Mouse (Mus musculus) heart, embryonic 12.5 days (tissue): ENCODE results near the gene Arhgap30. TPM values are rescaled to one million over a fixed set of nuclear protein-coding genes. Genes with fewer than 3 reads are reported as not detected.

ENCODE experiments used
- ATAC-seq: fragments of 200-750 bp; cut with Nextera tagmentation; 2 replicates; pipeline ENCODE4 v1.8.0; 2017; ENCODE audit warnings: moderate TSS enrichment, moderate library complexity; ENCODE audit not compliant: insufficient number of reproducible peaks, low FRiP score
- H3K27ac ChIP-seq: fragments of 300-500 bp; sonication (generic); 2 replicates; pipeline ENCODE4 v1.5.1; 2016; ENCODE audit warnings: mild to moderate bottlenecking, moderate library complexity; ENCODE audit not compliant: poor library complexity, severe bottlenecking
- H3K27me3 ChIP-seq: fragments of 300-500 bp; sonication (generic); replicated peaks from 2 replicates; pipeline ENCODE4 v1.6.1; 2016; ENCODE audit warnings: mild to moderate bottlenecking, moderate library complexity
- H3K36me3 ChIP-seq: fragments of 300-500 bp; sonication (generic); 2 replicates; pipeline ENCODE4 v1.6.1; 2016; ENCODE audit warnings: mild to moderate bottlenecking, moderate library complexity
- H3K4me1 ChIP-seq: fragments of 300-500 bp; sonication (generic); replicated peaks from 2 replicates; pipeline ENCODE4 v1.6.1; 2016; ENCODE audit warnings: mild to moderate bottlenecking
- H3K4me2 ChIP-seq: fragments of 300-500 bp; sonication (generic); 2 replicates; pipeline ENCODE4 v1.6.1; 2016; ENCODE audit warnings: mild to moderate bottlenecking, moderate library complexity
- H3K4me3 ChIP-seq: fragments of 300-500 bp; sonication (generic); 2 replicates; pipeline ENCODE4 v1.5.1; 2016; ENCODE audit warnings: mild to moderate bottlenecking
- H3K9ac ChIP-seq: fragments of 300-500 bp; sonication (generic); 2 replicates; pipeline ENCODE4 v1.6.1; 2016; ENCODE audit warnings: mild to moderate bottlenecking, moderate library complexity
- H3K9me3 ChIP-seq: fragments of 300-500 bp; sonication (generic); replicated peaks from 2 replicates; pipeline ENCODE4 v1.6.1; 2016; ENCODE audit warnings: mild to moderate bottlenecking, moderate library complexity
- WGBS: fragments of 180-500 bp; shearing (Covaris S2); methylation state at CpG from one replicate; pipeline ENCODE4 v1.1.7; 2016; 5-methylcytosine and 5-hydroxymethylcytosine counted together
- polyA plus RNA-seq: library from polyadenylated mRNA; unstranded; fragments of >200 nt; fragmentation: Nextera tagmentation; extraction: Ambion mirVana; gene quantifications from 2 replicates; pipeline ENCODE4 v1.2.1, GENCODE M21; 2016

Gene Arhgap30
- polyA plus RNA-seq, 1 experiment from 2014 or later = 0.68 TPM

DNA sequence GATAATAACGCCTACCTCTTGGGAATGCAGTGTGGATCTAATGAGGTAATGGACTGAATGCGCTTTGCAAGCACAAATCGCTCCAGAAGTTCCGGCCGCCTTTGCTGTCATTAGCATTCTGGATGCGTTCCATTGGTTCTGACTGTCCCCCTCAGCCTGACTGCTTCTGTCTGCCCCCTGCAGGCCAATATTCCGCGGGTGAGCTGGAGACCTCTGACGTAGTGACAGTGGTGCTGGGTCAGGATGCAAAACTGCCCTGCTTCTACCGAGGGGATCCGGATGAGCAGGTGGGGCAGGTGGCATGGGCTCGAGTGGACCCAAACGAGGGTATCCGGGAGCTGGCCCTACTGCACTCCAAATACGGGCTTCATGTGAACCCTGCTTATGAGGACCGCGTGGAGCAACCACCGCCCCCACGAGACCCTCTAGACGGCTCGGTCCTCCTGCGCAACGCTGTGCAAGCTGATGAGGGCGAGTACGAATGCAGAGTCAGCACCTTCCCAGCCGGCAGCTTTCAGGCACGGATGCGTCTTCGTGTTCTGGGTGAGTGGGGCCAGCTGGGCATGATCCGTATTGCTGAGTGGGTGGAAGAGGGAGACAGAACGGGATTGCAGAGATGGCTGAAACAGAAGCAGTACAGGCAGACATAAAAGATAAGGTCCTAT, 8.7 kb upstream of the Arhgap30 start:
- Histone ChIP-seq H3K36me3 (no peaks in the 10 kb centered on the region), H3K9me3 (no peaks in the 10 kb centered on the region), H3K9ac (no peak overlapping the region), H3K4me3 (peak overlapping the region; percentile 34), H3K27ac (no peak overlapping the region), H3K27me3 (peaks cover 36% of the 10 kb centered on the region), H3K4me1 (peaks cover 18% of the 10 kb centered on the region), H3K4me2 (peak overlapping the region; percentile 64)
- WGBS = 5% methylated on average over 31 of the region's 31 CpGs
- 0 out of 2 replicates have a peak, but pooled peaks have one; percentile 54 for ATAC-seq

GRCm38 (mm10) chr1:171382096-171382620, 6.6 kb upstream of the Arhgap30 start:
- 80% methylated on average over 11 of the region's 11 CpGs for WGBS
- Histone ChIP-seq H3K9ac (no peak overlapping the region), H3K27me3 (peaks cover 48% of the 10 kb centered on the region), H3K4me3 (no peak overlapping the region), H3K36me3 (no peaks in the 10 kb centered on the region), H3K9me3 (no peaks in the 10 kb centered on the region), H3K4me1 (peaks cover 9% of the 10 kb centered on the region), H3K27ac (no peak overlapping the region), H3K4me2 (no peak overlapping the region)
- no peak for ATAC-seq

DNA sequence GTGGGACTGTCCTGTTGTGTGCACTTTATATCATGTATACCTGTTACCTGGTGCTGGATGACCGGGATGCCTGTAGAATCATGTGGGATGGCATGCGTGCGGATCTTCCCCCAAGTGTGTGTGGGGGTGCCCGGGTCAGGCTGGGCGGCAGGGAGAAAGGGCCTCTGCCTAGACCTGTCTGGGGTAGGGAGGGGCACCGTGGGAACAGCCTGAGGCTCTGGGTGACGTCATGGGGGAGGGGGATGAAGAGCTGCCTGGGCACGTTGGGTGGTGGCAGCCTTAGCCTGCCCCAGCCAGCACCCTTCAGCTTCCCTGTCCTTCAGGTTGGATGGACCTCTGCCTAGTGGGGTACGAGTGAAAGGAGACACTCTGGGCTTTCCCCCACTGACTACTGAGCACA, 4.4 kb upstream of the Arhgap30 start:
- Histone ChIP-seq H3K4me3 (no peak overlapping the region), H3K9me3 (no peaks in the 10 kb centered on the region), H3K4me1 (peaks cover 9% of the 10 kb centered on the region), H3K27ac (no peak overlapping the region), H3K36me3 (no peaks in the 10 kb centered on the region), H3K4me2 (no peak overlapping the region), H3K9ac (no peak overlapping the region), H3K27me3 (peaks cover 46% of the 10 kb centered on the region)
- WGBS = 54% methylated on average over 9 of the region's 9 CpGs
- ATAC-seq = no peak

DNA sequence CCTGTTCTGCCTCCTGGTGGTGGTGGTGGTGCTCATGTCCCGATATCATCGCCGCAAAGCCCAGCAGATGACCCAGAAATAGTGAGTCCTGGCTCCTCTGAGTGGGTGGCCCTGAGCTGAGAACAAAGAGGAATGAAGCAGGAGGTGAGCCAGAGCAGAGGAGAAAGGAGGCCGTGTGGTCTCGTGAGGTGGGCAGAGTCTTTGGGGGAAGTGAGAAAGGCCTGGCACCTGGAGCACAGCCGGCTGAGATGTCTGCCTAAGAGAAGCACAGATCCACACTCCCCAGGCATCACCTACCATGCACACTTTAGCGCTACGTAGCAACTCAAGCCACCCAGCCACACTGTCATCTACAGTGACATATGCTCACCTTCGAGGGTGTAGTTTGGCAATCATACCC, 3.6 kb upstream of the Arhgap30 start:
- Histone ChIP-seq H3K4me1 (peaks cover 2% of the 10 kb centered on the region), H3K4me2 (no peak overlapping the region), H3K27ac (no peak overlapping the region), H3K36me3 (no peaks in the 10 kb centered on the region), H3K4me3 (no peak overlapping the region), H3K9ac (no peak overlapping the region), H3K9me3 (no peaks in the 10 kb centered on the region), H3K27me3 (peaks cover 40% of the 10 kb centered on the region)
- WGBS = 55% methylated on average over 9 of the region's 9 CpGs
- ATAC-seq = no peak

DNA sequence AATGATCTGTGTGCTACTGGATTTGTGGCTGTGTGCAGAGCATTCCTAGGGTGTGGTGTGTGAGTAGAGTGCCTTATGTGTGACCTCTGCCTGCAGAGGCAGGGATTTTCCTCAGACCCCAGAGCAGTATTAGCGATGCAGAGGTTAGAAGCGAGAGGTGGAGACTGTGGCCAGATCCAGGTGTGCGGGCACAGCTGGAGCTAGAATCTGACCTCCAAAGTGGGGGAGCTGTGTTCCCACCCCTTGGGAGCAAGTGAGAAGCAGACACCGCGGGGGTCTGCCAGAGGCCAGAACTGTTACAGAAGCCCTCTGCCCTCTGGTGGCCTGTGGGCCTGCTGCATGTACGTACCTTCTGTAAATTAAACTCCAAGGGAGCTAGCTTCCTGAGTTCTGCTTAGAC, 1.7 kb upstream of the Arhgap30 start:
- Histone ChIP-seq H3K27me3 (peaks cover 24% of the 10 kb centered on the region), H3K9ac (no peak overlapping the region), H3K4me3 (peak overlapping the region; percentile 25), H3K27ac (no peak overlapping the region), H3K4me2 (peak overlapping the region; percentile 63), H3K4me1 (no peaks in the 10 kb centered on the region; the same call in 1 of the 2 replicates), H3K9me3 (no peaks in the 10 kb centered on the region), H3K36me3 (no peaks in the 10 kb centered on the region)
- no peak for ATAC-seq
- WGBS = 16% methylated on average over 6 of the region's 6 CpGs

DNA sequence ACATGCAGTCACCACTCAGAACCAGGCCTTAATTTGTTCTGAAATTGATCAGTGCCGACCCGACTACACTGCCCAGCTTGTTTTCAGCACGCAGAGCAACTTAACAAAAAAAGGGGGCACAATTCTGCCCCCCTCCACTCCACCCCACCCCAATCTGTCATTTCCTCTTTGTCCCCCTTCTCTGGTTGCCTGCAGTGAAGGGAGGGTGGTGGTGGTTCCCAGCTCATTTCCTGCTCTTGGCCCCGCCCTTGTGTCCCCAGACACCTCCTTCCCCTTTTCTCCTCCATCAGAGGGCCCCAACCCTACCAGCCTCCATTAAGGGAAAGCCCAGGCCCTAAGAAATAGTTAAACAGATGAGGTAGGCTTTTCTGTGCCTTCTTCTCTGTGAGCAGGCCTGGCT, 1.3 kb downstream of the Arhgap30 start:
- H3K4me3 ChIP-seq = no peak overlapping the region
- H3K4me1 ChIP-seq = no peaks in the 10 kb centered on the region; the same call in 1 of the 2 replicates
- H3K36me3 ChIP-seq = no peaks in the 10 kb centered on the region
- no peak overlapping the region for H3K4me2 ChIP-seq
- WGBS = 75% methylated on average over 4 of the region's 4 CpGs
- H3K27ac ChIP-seq = no peak overlapping the region
- ATAC-seq = no peak
- H3K9me3 ChIP-seq = no peaks in the 10 kb centered on the region
- no peak overlapping the region for H3K9ac ChIP-seq
- peaks cover 13% of the 10 kb centered on the region for H3K27me3 ChIP-seq

- 73% methylated on average over 4 of the region's 4 CpGs for WGBS
- Histone ChIP-seq H3K4me1 (no peaks in the 10 kb centered on the region), H3K9ac (no peak overlapping the region), H3K27ac (no peak overlapping the region), H3K4me3 (no peak overlapping the region), H3K36me3 (no peaks in the 10 kb centered on the region), H3K4me2 (no peak overlapping the region), H3K27me3 (0 out of 2 replicates have a peak, but pooled peaks cover 4% of the 10 kb centered on the region), H3K9me3 (no peaks in the 10 kb centered on the region)
- ATAC-seq = no peak
Observed at GRCm38 (mm10) chr1:171401821-171402220, 13.1 kb downstream of the Arhgap30 start.

GRCm38 (mm10) chr1:171402991-171403390, 14.2 kb downstream of the Arhgap30 start:
- Histone ChIP-seq H3K4me3 (no peak overlapping the region), H3K9me3 (no peaks in the 10 kb centered on the region), H3K4me2 (no peak overlapping the region), H3K4me1 (no peaks in the 10 kb centered on the region), H3K27me3 (peaks cover 7% of the 10 kb centered on the region; the same call in 1 of the 2 replicates), H3K27ac (no peak overlapping the region), H3K9ac (no peak overlapping the region), H3K36me3 (no peaks in the 10 kb centered on the region)
- no peak for ATAC-seq
- WGBS = 81% methylated on average over 9 of the region's 9 CpGs

DNA sequence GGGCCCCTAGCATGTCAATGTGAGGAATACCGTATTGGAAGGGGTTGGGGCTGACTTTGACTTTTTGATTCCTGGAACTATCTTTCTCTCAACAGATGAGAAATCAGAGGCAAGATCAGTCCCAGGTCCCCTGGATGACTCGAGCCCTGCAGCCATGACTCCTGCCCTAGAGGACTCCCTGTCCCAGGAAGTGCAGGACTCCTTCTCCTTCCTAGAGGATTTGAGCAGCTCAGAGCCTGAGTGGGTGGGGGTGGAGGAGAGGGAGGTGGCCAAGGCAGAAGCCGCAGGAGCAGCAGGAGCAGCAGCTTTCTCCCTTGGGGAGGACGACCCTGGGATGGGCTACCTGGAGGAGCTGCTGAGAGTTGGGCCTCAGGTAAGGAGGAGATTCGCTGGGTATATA, 18.5 kb downstream of the Arhgap30 start:
- WGBS = 63% methylated on average over 5 of the region's 5 CpGs
- no peaks in the 10 kb centered on the region for H3K36me3 ChIP-seq
- no peak for ATAC-seq
- no peak overlapping the region for H3K4me3 ChIP-seq
- no peak overlapping the region for H3K27ac ChIP-seq
- H3K4me1 ChIP-seq = no peaks in the 10 kb centered on the region; the same call in 1 of the 2 replicates
- H3K4me2 ChIP-seq = no peak overlapping the region
- no peak overlapping the region for H3K9ac ChIP-seq
- H3K27me3 ChIP-seq = peaks cover 18% of the 10 kb centered on the region; the same call in 1 of the 2 replicates
- H3K9me3 ChIP-seq = no peaks in the 10 kb centered on the region

DNA sequence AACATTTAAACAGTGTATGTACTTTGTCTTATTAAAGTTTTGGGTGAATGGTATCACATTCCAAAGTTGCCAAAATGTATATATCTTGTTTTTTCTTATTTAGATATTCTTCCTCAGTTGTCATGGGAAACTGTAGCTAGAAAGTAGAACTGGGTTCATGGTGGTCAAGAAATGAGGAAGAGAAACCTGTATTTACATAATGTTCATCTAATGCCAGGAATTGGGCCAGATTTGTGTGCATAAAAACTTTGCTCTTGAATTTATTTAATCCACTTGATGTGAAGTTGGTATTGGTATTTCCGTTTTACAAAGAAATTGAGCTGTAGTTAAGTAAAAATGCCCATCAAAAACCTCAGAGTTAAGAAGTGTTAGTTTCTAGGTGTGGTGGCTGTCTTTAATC, 21.5 kb downstream of the Arhgap30 start:
- H3K4me2 ChIP-seq = no peak overlapping the region
- no peak overlapping the region for H3K27ac ChIP-seq
- peaks cover 4% of the 10 kb centered on the region for H3K36me3 ChIP-seq
- no peak for ATAC-seq
- no peak overlapping the region for H3K9ac ChIP-seq
- no peaks in the 10 kb centered on the region for H3K9me3 ChIP-seq
- 75% methylated on average over 1 of the region's 1 CpGs for WGBS
- H3K4me3 ChIP-seq = no peak overlapping the region
- peaks cover 17% of the 10 kb centered on the region for H3K4me1 ChIP-seq
- peaks cover 18% of the 10 kb centered on the region; the same call in 1 of the 2 replicates for H3K27me3 ChIP-seq

DNA sequence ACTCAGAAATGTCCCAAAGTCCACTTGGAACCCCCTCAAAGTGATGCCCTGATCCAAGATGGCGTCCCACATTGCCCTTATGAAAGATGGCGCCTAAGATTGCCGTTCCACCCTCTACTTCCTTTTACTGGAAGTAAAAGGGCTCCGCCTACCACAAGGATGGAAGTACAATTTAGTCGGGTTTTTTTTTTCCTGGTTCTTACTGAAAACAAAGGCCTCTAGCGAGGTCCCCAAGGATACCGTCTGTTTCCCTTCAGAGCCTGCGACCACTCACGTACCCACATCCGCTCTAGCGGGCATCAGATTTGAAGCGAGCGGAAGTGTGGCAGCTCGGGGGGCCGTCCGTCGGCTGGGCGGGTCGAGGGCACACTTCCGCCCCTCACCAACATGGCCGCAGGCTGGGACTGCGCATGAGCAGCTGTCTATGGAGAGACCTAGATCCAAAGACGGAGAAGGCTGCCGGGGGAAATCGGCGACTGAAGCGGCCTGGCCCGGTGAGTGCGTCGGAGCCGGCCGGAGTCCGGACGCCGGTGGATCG, 22.3 kb downstream of the Arhgap30 start, which contains the start of gene Usf1:
Usf1 (plus strand) TSS at position 367 of the 538 bp plus-strand sequence.
- Histone ChIP-seq H3K27ac (peak within 1 kb of the TSS; percentile 85), H3K4me3 (peak within 1 kb of the TSS; percentile 83), H3K36me3 (peaks cover 11% of the 10 kb centered on the region), H3K4me2 (peak within 1 kb of the TSS; percentile 77), H3K27me3 (peaks cover 18% of the 10 kb centered on the region; the same call in 1 of the 2 replicates), H3K9ac (peak within 1 kb of the TSS; percentile 95), H3K9me3 (no peaks in the 10 kb centered on the region), H3K4me1 (peaks cover 17% of the 10 kb centered on the region)
- WGBS = under 1% methylated on average over 36 of the region's 36 CpGs
- peak; percentile 96 for ATAC-seq
